Mouse (Mus musculus) liver, embryonic 18 days (tissue): ENCODE data around the gene Pxk. TPM values are rescaled to one million over a fixed set of nuclear protein-coding genes. Genes with fewer than 3 reads are reported as not detected.

Source experiments
- polyA plus RNA-seq: library from polyadenylated mRNA; depleted of rRNA; stranded (reverse); fragments of >200 nt; gene quantifications from 2 replicates; pipeline ENCODE4 v1.2.3, GENCODE M21; 2012; rRNA removed

The Pxk gene
- polyA plus RNA-seq, result 14.9 and 16.8 TPM in 2 replicates

GRCm38 (mm10) chr14:8097978-8098686 is at the start of gene Pxk:
TSS of gene Pxk (plus strand) at chr14:8098211.

DNA sequence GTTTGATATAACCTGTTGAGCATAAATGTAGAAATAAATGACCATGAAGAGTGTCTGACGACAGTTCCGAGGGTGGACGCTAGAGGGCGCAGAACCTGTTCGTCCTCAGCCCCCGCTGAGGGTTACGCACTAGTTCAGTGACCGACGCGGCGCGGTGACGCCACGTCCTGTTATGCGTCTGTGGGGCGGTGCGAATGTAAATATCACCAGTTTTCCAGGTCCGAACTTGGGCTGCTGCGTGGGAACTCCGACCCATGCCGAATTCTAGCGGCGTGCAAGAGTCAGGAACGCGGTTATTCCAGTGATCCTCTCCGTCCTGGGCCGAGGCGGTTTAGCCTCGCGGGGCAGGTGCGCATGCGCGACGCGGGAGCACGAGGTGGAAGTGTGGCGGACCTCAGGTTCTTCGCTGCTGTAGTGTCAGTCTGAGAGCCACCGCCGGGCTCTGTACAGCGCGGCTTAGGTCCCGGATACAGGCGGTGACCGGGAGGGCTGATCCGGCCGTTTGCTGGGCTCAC is 17.8 kb upstream of the Pxk start, which contains the start of gene Rpp14:
TSS of gene Rpp14 (plus strand) at position 203 of the 515 bp plus-strand sequence.

DNA sequence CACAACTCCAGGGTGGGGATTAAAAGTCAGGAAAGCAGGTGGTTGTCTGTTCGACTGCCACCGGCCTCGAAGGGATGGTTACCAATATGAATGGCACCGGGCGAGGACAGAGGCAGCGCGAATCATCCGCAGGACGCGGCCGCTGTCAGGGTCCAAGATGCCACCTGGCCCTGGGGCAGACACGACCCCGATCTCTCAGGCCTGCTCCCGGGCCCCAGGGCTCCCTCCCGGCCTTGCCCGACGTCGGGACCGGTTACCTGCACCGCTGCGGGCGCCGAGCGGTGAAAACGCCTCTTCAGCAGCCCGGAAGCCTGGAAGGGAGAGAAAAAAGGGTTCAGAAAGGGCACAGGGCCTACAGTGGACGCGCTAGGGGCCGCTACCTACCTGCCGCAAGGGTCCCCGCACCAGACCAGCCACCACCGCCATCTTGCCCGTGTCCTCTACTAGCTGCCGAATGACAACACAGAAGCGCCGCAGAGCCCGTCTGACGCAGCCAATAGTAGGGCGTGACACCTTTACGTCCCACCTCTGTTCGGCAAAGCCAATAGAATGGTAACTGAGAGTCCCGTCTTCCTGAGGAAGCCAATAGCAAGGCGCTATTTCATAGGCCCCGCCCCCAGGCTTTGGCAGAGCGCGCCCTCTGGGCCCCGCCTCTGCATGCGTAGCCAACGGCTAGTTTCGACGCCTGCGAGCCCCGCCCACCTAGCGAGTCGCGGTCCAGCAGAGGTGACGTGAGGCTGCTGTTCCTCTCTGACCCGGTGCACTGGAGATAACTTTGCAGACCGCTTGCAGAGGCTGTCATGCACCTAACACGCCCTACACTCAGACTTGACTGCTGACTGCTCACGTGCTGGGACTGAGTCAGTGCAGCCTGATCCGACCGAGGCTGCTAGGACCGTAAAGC is 74.7 kb downstream of the Pxk start, which contains the start of gene Pdhb:
TSS of gene Pdhb (minus strand) at position 519 of the 904 bp plus-strand sequence.

GRCm38 (mm10) chr14:8213803-8214224 is 115.8 kb downstream of the Pxk start, which contains the start of gene Kctd6:
TSS of gene Kctd6 (plus strand) at chr14:8214140.

Other genes with a start within 250 kb of the Pxk start
- gene Gm45521, start 140.9 kb upstream of the Pxk start, polyA plus RNA-seq, result not detected in 2 replicates
- 3.6 and 3.9 TPM in 2 replicates for gene Dnase1l3, start 103.6 kb upstream of the Pxk start, polyA plus RNA-seq
- 7.5 and 7.8 TPM in 2 replicates for gene Abhd6, start 95.3 kb upstream of the Pxk start, polyA plus RNA-seq
- 7.0 and 7.6 TPM in 2 replicates for gene Rpp14, start 17.8 kb upstream of the Pxk start, polyA plus RNA-seq
- gene Pdhb, start 74.8 kb downstream of the Pxk start, polyA plus RNA-seq, result 91.1 and 93.2 TPM in 2 replicates
- gene Kctd6, start 115.9 kb downstream of the Pxk start, polyA plus RNA-seq, result 4.5 and 5.0 TPM in 2 replicates
- gene Acox2, start 161.1 kb downstream of the Pxk start, polyA plus RNA-seq, result 103 and 112 TPM in 2 replicates
- gene Fam107a, start 219.8 kb downstream of the Pxk start, polyA plus RNA-seq, result 0.05 and 0.09 TPM in 2 replicates